Mouse (Mus musculus) layer of hippocampus, adult 9-10 months (tissue): Measurements from ENCODE around the gene Nptx2.

Experiments used
- DNase-seq: peaks from one replicate; pipeline ENCODE4 v3.0.0; 2022; ENCODE audit warnings: low spot score

Nptx2 gene

GRCm38 (mm10) chr5:144545653-144546422, at the start of gene Nptx2:
TSS of gene Nptx2 (plus strand) at chr5:144545902.
- DNase-seq: peak; percentile 38

GRCm38 (mm10) chr5:144496481-144496880, 49.2 kb upstream of the Nptx2 start:
- no peak for DNase-seq

GRCm38 (mm10) chr5:144504239-144504638, 41.5 kb upstream of the Nptx2 start:
- DNase-seq: no peak

- no peak for DNase-seq
Observed at GRCm38 (mm10) chr5:144505731-144506130, 40.0 kb upstream of the Nptx2 start.

DNA sequence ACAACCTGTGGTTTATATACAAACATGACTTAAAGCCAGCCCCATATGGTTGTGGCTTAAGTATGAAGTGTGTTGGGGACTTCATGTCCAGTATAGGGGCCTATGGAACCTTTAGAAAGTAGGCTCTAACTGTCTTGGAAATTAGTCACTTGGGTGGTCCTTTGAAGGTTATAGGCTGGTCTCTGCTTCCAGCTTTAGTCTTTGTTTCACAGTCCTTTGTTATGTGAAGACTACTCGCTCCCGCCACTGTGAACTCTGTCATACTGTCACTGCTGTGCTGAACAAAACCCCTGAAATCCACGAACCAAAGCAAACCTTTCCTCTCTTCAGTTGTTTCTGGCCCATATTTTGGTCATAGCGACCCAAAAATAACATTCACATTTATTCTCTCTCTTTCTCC, 39.5 kb upstream of the Nptx2 start:
- DNase-seq: no peak

- no peak for DNase-seq
Observed at GRCm38 (mm10) chr5:144506689-144507552, 38.8 kb upstream of the Nptx2 start.

GRCm38 (mm10) chr5:144509431-144509830, 36.3 kb upstream of the Nptx2 start:
- no peak for DNase-seq

- DNase-seq: no peak
Observed at GRCm38 (mm10) chr5:144514738-144515137, 31.0 kb upstream of the Nptx2 start.

DNA sequence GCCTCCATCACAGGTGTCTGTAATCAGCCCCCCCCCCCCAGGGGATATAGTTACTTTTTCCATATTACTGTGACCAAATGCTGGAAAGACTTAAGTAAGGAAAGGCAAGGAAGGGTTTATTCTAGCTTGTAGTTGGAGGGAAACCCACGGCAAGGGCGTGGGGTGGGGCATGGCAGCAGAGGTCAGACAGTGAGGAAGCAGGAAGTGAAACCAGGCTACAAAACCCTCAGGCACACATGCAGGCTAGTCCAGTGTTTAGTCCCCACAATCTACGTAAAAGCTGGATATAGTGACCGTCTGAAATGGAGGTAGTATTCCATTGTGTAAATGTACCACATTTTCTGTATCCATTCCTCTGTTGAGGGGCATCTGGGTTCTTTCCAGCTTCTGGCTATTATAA, 30.5 kb upstream of the Nptx2 start:
- DNase-seq: no peak

DNA sequence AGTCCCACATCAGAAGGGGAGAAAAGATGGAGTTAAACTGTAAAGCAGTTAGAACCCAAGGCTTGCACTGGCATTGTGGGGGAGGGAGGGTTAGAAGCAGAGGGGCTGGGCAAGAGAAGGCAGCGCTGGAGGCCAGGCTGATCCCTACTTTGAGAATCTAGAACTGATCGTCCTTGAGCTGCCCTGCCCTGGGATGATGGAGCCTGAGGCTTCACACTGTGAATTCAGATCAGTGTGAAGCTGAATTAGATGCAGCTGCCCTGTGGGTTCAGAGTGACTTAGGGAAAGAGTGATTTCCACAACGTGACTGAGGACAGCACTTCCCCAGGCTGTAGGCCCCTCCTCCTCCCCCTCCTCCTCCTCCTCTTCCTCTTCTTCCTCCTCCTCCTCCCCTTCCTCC, 25.6 kb upstream of the Nptx2 start:
- no peak for DNase-seq

- DNase-seq: no peak
Observed at GRCm38 (mm10) chr5:144524774-144525173, 20.9 kb upstream of the Nptx2 start.

GRCm38 (mm10) chr5:144529123-144529522, 16.6 kb upstream of the Nptx2 start:
- DNase-seq: no peak

GRCm38 (mm10) chr5:144542711-144543308, 2.9 kb upstream of the Nptx2 start:
- no peak for DNase-seq

DNA sequence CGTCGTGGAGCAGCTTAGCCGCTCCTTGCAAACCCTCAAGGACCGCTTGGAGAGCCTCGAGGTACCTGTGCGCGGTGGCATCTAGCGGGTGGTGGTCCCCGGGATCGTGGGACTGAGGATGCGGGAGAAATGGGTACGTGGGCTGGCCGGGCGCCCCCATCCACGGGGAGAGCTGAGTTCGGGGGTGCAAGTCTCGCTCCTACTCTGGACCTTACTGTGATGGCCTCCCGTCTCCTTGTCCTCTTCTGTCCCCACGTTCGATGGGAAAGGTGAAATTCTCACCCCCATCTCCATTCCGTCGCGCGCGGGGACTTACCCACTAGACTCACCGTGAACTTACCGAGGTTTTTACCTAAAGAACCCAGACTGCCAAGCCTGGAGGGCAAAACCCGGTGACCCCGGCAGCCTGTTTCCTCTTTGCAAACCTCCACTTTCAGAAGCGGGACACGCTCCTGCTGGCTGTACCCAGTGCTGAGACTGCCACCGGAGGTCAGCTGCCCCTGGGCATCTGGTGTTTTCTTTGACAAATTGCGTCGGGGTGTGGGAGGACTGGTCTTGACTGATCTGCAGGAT, 807 bp downstream of the Nptx2 start:
- DNase-seq: no peak

DNA sequence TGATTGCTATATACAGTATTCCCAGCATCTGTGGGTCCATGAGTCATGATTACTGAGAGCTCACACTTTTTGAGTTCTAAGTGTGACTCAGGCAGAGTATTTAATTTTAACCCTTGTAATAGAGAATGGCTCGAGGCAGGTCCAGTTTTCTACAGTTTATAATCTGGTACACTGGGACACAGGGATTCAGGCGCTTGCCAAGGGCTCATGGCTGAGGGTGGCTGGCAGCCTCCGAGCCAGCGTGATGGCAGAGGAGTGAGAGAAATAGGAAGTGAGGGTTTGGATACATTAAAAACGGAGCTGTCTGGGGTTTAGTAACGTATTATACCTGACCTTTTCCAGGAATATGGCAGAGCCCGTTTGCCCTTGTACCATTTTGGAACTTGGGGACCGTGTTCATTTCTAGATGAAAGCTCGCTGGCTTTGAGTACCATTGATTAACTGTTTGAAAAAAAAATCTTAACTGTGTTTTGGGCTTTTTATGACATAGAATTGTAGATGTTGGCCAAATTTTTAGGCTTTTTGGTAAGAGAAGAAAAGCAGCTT, 1.7 kb downstream of the Nptx2 start:
- DNase-seq: no peak

GRCm38 (mm10) chr5:144548079-144548631, 2.5 kb downstream of the Nptx2 start:
- no peak for DNase-seq

- no peak for DNase-seq
Observed at GRCm38 (mm10) chr5:144550003-144550402, 4.3 kb downstream of the Nptx2 start.

DNA sequence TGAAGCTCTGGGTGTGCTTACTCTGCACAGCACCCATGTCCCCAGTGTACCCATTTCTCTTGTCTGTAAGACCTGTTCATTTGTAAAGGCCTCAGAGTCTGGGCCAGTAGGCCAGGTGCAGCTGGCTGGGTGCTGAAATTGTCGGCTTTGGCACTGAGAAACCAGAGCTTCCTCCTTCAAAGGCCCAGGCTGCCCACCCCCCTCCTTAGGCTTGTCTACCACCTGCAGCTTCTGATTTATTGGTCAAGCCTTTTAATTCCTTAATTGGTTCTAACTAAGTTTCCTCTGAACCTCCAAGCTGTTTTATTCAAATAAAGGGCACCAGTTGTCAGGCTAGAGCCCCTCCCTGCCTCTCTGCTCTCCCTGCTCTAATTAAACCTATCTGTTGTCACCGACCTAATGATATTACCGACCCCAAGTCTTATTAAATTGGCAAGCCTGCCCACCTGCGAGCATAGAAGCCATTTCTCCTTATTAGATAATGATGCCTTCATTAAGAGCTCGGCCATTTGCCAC, 5.0 kb downstream of the Nptx2 start:
- DNase-seq: no peak

- DNase-seq: no peak
Observed at GRCm38 (mm10) chr5:144556710-144557109, 11.0 kb downstream of the Nptx2 start.

DNA sequence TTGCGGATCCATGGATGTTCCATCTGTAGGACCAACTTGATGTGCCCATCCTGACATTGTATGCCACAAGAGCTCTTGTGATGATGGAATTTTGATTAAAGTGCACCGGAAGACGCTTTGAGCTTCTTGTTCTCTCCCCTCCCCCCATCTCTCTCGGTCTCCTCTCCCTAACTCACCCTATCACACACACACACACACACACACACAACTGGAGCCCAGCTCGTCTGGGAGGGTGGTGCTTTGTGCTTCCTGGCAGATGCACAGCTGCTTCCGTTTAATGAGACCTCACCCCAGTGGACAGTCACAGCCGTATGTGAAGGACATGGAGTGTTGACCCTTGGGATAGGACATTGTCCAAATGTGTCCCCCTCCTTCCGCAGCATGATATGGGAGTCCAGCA, 11.7 kb downstream of the Nptx2 start:
- DNase-seq: no peak

DNA sequence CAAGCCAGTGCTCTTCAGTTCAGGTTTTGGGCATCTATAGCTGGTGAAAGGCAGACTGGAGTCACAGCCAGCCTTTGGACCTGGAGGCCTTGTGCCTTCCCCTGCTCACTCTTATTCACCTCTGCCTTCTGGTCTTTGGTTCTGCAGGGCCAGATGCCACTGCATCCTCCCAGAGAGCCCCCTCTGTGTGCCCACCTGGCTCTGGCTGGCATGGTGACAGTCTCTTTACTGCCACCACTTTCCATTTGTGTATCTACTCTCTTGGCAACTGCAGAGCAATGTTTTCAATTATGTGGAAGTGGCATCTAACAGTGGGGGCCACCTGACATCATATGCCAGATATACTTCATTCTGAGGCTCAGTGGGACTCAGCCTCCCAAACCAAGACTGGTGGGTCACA, 12.8 kb downstream of the Nptx2 start:
- DNase-seq: no peak

GRCm38 (mm10) chr5:144565739-144566138, 20.0 kb downstream of the Nptx2 start:
- no peak for DNase-seq
